Mouse (Mus musculus): ENCODE data around the gene Nipal1. TPM values are rescaled to one million over a fixed set of nuclear protein-coding genes. Genes with fewer than 3 reads are reported as not detected.

The Nipal1 gene
- total RNA-seq, 2 experiments from 2014 or later = 0.78 to 0.81 TPM

Other genes starting within 250 kb of the Nipal1 start
- 1 to 10 TPM; 1.5 to 2.0 TPM for gene Corin, start 143.3 kb upstream of the Nipal1 start, total RNA-seq (2021)
- 10 to 100 TPM; 13.7 to 15.7 TPM for gene Nfxl1, start 88.1 kb upstream of the Nipal1 start, total RNA-seq (2021)
- not detected for gene Zar1, start 66.5 kb upstream of the Nipal1 start, total RNA-seq (2021)
- not detected for gene Gm5868, start 60.2 kb upstream of the Nipal1 start, total RNA-seq (2021)
- gene Cnga1, start 3.5 kb upstream of the Nipal1 start, total RNA-seq (2021) = not detected
- under 1 TPM; 0.18 to 0.25 TPM for gene Txk, start 105.0 kb downstream of the Nipal1 start, total RNA-seq (2021)
- 1 to 10 TPM; 4.0 to 5.4 TPM for gene Tec, start 220.7 kb downstream of the Nipal1 start, total RNA-seq (2021)